Comparison of ENCODE assay signal across 8 mouse cellular contexts in genomic region chr9:22116740-22117426, GRCm38 (mm10). TPM values are rescaled to one million over a fixed set of nuclear protein-coding genes. Genes with fewer than 3 reads are reported as not detected.
DNase-seq lines count a peak whose midpoint lies in the region; ATAC-seq lines count a peak whose summit lies in the region.

Gene Elof1 (minus strand): TSS chr9:22117172.

- H3K9ac ChIP-seq in intestine, embryonic 14.5 days (ENCODE audit: low read length), result peak within 1 kb of the TSS; percentile 79

- under 1% methylated on average over 49 of the region's 52 CpGs for WGBS in intestine, embryonic 14.5 days

- peak within 1 kb of the TSS; percentile 68 for H3K4me3 ChIP-seq in intestine, embryonic 14.5 days (ENCODE audit: low read depth, low read length)

- H3K36me3 ChIP-seq in intestine, embryonic 14.5 days (ENCODE audit: control insufficient read depth, insufficient read depth, low read length), result peaks cover 22% of the 10 kb centered on the region

- H3K4me2 ChIP-seq in intestine, embryonic 14.5 days (ENCODE audit: low read length), result peak within 1 kb of the TSS; percentile 95

- peak within 1 kb of the TSS; percentile 47; the same call in 1 of the 2 replicates for H3K27ac ChIP-seq in intestine, embryonic 14.5 days (ENCODE audit: low read depth)

- H3K27me3 ChIP-seq in intestine, embryonic 14.5 days (replicated peaks; ENCODE audit: control insufficient read depth, insufficient read depth, low read length), result no peaks in the 10 kb centered on the region

- intact Hi-C loops in left cerebral cortex, postnatal 14 days (cut with DNase I), result no loop called here

- H3K9me3 ChIP-seq in intestine, embryonic 14.5 days (ENCODE audit: control insufficient read depth, low read length), result no peaks in the 10 kb centered on the region

- peak; percentile 93 for ATAC-seq in intestine, embryonic 14.5 days (replicated peaks; ENCODE audit: low FRiP score, low TSS enrichment, low read depth)

- peak; percentile 83 to 85 for DNase-seq in adrenal gland, adult 18-20 months (ENCODE audit: low spot score in 2 of 2)
- DNase-seq in embryo, embryonic 11 days, result peak; percentile 98
- DNase-seq in gastrocnemius, postnatal 25 days, result peak; percentile 88
- peak; percentile 92 for DNase-seq in intestine, embryonic 14.5 days (ENCODE audit: low spot score)
- peak; percentile 95 to 96 for DNase-seq in left cerebral cortex, postnatal 14 days (ENCODE audit: low spot score in 2 of 2)
- peak; percentile 98 for DNase-seq in mesoderm, embryonic 11.5 days (ENCODE audit: low read depth, low spot score)
- DNase-seq in right cerebral cortex, postnatal 36 days (ENCODE audit: low spot score in 2 of 2), result peak; percentile 90 to 94
- peak; percentile 94 for DNase-seq in yolk sac, embryonic 10.5 days (ENCODE audit: low spot score)

- H3K4me1 ChIP-seq in intestine, embryonic 14.5 days (replicated peaks; ENCODE audit: control insufficient read depth, insufficient read depth, low read length), result peaks cover 12% of the 10 kb centered on the region; the same call in 1 of the 2 replicates

RNA-seq across cellular contexts. Expression of gene Elof1, which starts in this region (rescaled TPM):
- total RNA-seq in adrenal gland, adult 18-20 months (2021), result 10 to 100 TPM; 73.3 to 81.8 TPM
- total RNA-seq in gastrocnemius, postnatal 25 days (2021), result 10 to 100 TPM; 36.5 to 38.9 TPM
- 190 and 192 TPM in 2 replicates for polyA plus RNA-seq in intestine, embryonic 14.5 days (2014; fragmentation: Nextera tagmentation; extraction: Ambion mirVana)
- total RNA-seq in left cerebral cortex, postnatal 14 days (2021), result 10 to 100 TPM; 62.0 to 64.2 TPM

Comparison
In these comparisons a context has a peak if more than half of its experiments do, and no peak if none do; other contexts are left out.
1. Peak in every context shown above with its lines: DNase-seq, ATAC-seq, H3K4me3 ChIP-seq and H3K27ac ChIP-seq.